Mouse (Mus musculus): Measurements from ENCODE around the gene Dut. TPM values are rescaled to one million over a fixed set of nuclear protein-coding genes. Genes with fewer than 3 reads are reported as not detected.

The Dut gene
- total RNA-seq (2012; rRNA removed) (276 and 325 TPM in 2 replicates), polyA plus RNA-seq (2012; ENCODE audit: insufficient read depth in 1 of 2, insufficient read length in 2 of 2, low read depth in 1 of 2, low replicate concordance in 2 of 2, missing spikeins in 1 of 2) (100 to 1,000 TPM; 146 to 331 TPM)

DNA sequence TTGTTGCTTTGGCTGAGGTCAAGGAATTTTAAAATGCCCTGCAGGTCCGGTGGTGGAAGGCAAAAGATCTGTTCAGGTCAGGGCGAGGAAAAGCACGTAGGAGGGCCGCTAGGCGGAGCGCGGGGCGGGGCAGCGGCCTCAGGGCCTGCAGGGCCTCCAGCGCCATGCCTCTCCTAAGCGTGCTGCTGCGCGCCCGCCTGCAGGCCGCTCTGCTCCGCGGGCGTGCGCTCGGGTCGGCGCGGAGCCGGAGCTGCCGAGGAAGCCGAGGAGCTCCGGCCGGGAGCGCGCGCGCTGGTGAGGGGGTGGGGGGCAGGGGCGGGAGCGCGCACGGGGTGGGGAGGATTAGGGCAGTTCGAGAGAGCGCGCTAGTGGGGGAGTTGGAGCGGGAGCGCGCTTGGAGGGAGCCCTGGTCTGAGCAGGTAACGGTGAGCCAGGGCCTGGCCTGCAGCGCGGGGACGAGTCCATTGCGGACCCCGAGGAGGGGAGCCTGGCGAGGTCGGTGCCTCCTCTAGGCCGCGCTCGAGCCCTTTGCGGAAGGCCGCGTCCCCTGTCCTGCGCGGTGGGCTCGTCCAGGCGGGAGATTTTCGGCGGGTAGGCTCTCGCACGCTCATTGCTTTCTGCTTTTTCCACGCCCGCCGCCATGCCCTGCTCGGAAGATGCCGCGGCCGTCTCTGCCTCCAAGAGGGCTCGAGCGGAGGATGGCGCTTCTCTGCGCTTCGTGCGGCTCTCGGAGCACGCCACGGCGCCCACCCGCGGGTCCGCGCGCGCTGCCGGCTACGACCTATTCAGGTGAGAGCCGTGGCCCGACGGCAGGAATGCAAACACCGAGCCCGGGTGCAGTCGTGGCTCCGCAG, at the start of gene Dut:
Gene Dut, plus strand, starts transcription at position 83 of the 854 bp plus-strand sequence.
- Histone ChIP-seq H3K27ac (ENCODE audit: control insufficient read depth, low read depth, low read length) (peak within 1 kb of the TSS; percentile 83), H3K9ac (ENCODE audit: control insufficient read depth, low read depth, low read length, poor library complexity, severe bottlenecking) (peak within 1 kb of the TSS; percentile 96), H3K4me1 (ENCODE audit: control insufficient read depth in 1 of 2, insufficient read depth in 2 of 2, low read length in 2 of 2) (peaks cover 3 to 21% of the 10 kb centered on the region in 2 experiments; a peak in 3 of 4 replicates), H3K79me2 (ENCODE audit: control insufficient read depth, insufficient read depth, low read length, poor library complexity) (peaks cover 43% of the 10 kb centered on the region), H3K9me3 (replicated peaks; ENCODE audit: insufficient read depth, low read length) (no peaks in the 10 kb centered on the region), H3K27me3 (ENCODE audit: control insufficient read depth in 1 of 2, insufficient read depth in 2 of 2, low read length in 2 of 2) (no peaks in the 10 kb centered on the region), H3K4me3 (ENCODE audit: control insufficient read depth in 1 of 2, insufficient read depth in 1 of 2, low read depth in 2 of 2, low read length in 2 of 2) (peak within 1 kb of the TSS; percentile 87 to 93), H3K36me3 (ENCODE audit: control insufficient read depth in 1 of 2, insufficient read depth in 2 of 2, low read length in 2 of 2) (peaks cover 13 to 41% of the 10 kb centered on the region in 2 experiments)
- DNase-seq (ENCODE audit: low read depth, low spot score) = peak; percentile 99
- TF ChIP-seq BHLHE40 (IDR thresholded peaks at IDR 0.05; ENCODE audit: borderline replicate concordance, low read depth, low read length) (no peak), SIN3A (IDR thresholded peaks at IDR 0.05; ENCODE audit: low read length) (peak; percentile 65), KAT2A (conservative IDR thresholded peaks at IDR 0.05; ENCODE audit: low read depth, low read length) (no peak; the same call in 1 of the 2 replicates), TBP (IDR thresholded peaks at IDR 0.05; ENCODE audit: low read depth, low read length) (peak; percentile 79), RCOR1 (IDR thresholded peaks at IDR 0.05; ENCODE audit: low read depth, low read length) (no peak), MXI1 (IDR thresholded peaks at IDR 0.05; ENCODE audit: low read depth, low read length) (0 out of 2 replicates have a peak, but pooled peaks have one; percentile 43), POLR2A (IDR thresholded peaks at IDR 0.05; ENCODE audit: control insufficient read depth in 1 of 2, insufficient read depth in 1 of 2, low read depth in 1 of 2, low read length in 2 of 2, poor library complexity in 1 of 2) (peak; percentile 63 to 83; a peak in 2 of 4 replicates), MAX (IDR thresholded peaks at IDR 0.05; ENCODE audit: low read length) (peak; percentile 37), UBTF (IDR thresholded peaks at IDR 0.05; ENCODE audit: borderline replicate concordance, insufficient read depth, low read depth, low read length) (0 out of 2 replicates have a peak, but pooled peaks have one; percentile 86), USF1 (IDR thresholded peaks at IDR 0.05; ENCODE audit: low read depth, low read length) (no peak), MEF2A (IDR thresholded peaks at IDR 0.05; ENCODE audit: extremely low read depth, insufficient replicate concordance, low read depth, low read length, poor library complexity, severe bottlenecking) (no peak), TAL1 (IDR thresholded peaks at IDR 0.05; ENCODE audit: low read length) (no peak), GABPA (IDR thresholded peaks at IDR 0.05; ENCODE audit: low read depth, low read length) (no peak), MYC (IDR thresholded peaks at IDR 0.05; ENCODE audit: low read depth, low read length) (peak; percentile 62; the same call in 1 of the 2 replicates), JUND (IDR thresholded peaks at IDR 0.05; ENCODE audit: low read depth, low read length) (no peak), E2F4 (IDR thresholded peaks at IDR 0.05; ENCODE audit: borderline replicate concordance, low read depth, low read length) (peak; percentile 99), POLR2AphosphoS5 (IDR thresholded peaks at IDR 0.05; ENCODE audit: borderline replicate concordance, low read depth, low read length) (no peak; the same call in 1 of the 2 replicates), MYB (IDR thresholded peaks at IDR 0.05; ENCODE audit: low read depth, low read length) (no peak), MAZ (IDR thresholded peaks at IDR 0.05; ENCODE audit: low read depth, low read length) (no peak), ZMIZ1 (IDR thresholded peaks at IDR 0.05; ENCODE audit: low read depth, low read length) (peak; percentile 50; the same call in 1 of the 2 replicates), ETS1 (IDR thresholded peaks at IDR 0.05; ENCODE audit: low read depth, low read length) (no peak), GATA1 (IDR thresholded peaks at IDR 0.05; ENCODE audit: low read depth, low read length) (no peak), NRF1 (IDR thresholded peaks at IDR 0.05; ENCODE audit: insufficient read depth, low read depth, low read length, poor library complexity, severe bottlenecking) (peak; percentile 43; the same call in 1 of the 2 replicates), SMC3 (IDR thresholded peaks at IDR 0.05; ENCODE audit: low read depth, low read length) (no peak), USF2 (IDR thresholded peaks at IDR 0.05; ENCODE audit: borderline replicate concordance in 1 of 2, insufficient read depth in 1 of 2, low read depth in 1 of 2, low read length in 2 of 2) (no peak), CHD1 (IDR thresholded peaks at IDR 0.05; ENCODE audit: low read depth, low read length) (peak; percentile 99), CHD2 (IDR thresholded peaks at IDR 0.05; ENCODE audit: low read length) (no peak), POLR2AphosphoS2 (IDR thresholded peaks at IDR 0.05; ENCODE audit: low read length) (peak; percentile 83; the same call in 1 of the 2 replicates), HCFC1 (IDR thresholded peaks at IDR 0.05; ENCODE audit: low read depth, low read length) (peak; percentile 72; the same call in 1 of the 2 replicates), RAD21 (IDR thresholded peaks at IDR 0.05; ENCODE audit: low read depth, low read length) (no peak), ZC3H11A (IDR thresholded peaks at IDR 0.05; ENCODE audit: low read depth, low read length) (no peak), ZNF384 (IDR thresholded peaks at IDR 0.05; ENCODE audit: low read depth, low read length) (no peak), EP300 (IDR thresholded peaks at IDR 0.05; ENCODE audit: low read depth in 1 of 2, low read length in 2 of 2) (no peak), ZKSCAN1 (IDR thresholded peaks at IDR 0.05; ENCODE audit: low read depth, low read length) (no peak)
